Mouse (Mus musculus): ENCODE measurements at regions not wholly inside any gene's neighbourhood (a gene's known extent, or its start where the extent isn't known, plus 50 kb on each side); places are given as distances from the start of the nearest gene placed in this dataset.

DNA sequence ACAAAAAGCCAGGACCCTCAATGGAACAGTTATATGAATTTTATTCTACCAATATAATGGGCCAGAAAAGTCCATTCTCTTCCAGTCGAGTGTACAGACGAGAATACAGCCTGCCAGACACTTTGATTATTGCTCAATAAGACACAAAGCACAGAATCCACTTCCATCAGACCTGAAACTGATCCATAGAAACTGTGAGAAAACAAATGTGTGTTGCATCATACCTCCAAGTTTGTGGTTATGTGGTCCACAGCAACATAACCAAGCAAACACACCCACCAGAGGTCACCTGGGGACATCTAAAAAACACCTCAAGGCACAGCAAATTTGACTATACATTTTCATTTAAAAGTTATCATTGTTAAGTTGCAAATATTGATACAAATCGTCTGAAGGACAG, 183.2 kb downstream of the 4933412E24Rik start:
- TF ChIP-seq POLR2A (IDR thresholded peaks at IDR 0.05; ENCODE audit: borderline replicate concordance, insufficient read depth, low read length) (no peak), CTCF (IDR thresholded peaks at IDR 0.05; ENCODE audit: borderline replicate concordance, insufficient read depth, low read depth, low read length) (no peak)

Data from cerebellum, adult 2 months (tissue).